Mouse (Mus musculus) left cerebral cortex, postnatal 14 days (tissue): ENCODE data around the gene Atp6v1d. TPM values are rescaled to one million over a fixed set of nuclear protein-coding genes. Genes with fewer than 3 reads are reported as not detected.

ENCODE experiments used
- DNase-seq, 2 experiments: peaks; one replicate each; pipeline ENCODE4 v3.0.0; 2021 to 2022; ENCODE audit warnings: low spot score in 2 of 2, mixed read lengths in 1 of 2
- intact Hi-C: fragments of 180-260 bp; cut with DNase I; formaldehyde crosslinking; loops from one replicate; pipeline ENCODE4 v1.15.1; 2025
- long read RNA-seq, 2 experiments: library from polyadenylated mRNA; stranded (forward); transcript quantifications; one replicate each; pipeline ENCODE4 v2.0.0; 2021
- total RNA-seq, 2 experiments: library from RNA; stranded (reverse); gene quantifications; 2 replicates each; pipeline ENCODE4 v1.2.3; 2021

The Atp6v1d gene
- 100 to 1,000 TPM; 251 to 257 TPM for total RNA-seq
- long read RNA-seq, experiment 1, transcript Atp6v1d-201 (9 exons, 3,667 nt) = major isoform, 440 of 472 reads
- long read RNA-seq, experiment 1, partial matches to known transcripts = 15 of 472 reads
- long read RNA-seq, experiment 1, other reads (novel, unspliced or antisense) = 17 of 472 reads
- long read RNA-seq, experiment 2, transcript Atp6v1d-201 (9 exons, 3,667 nt) = major isoform, 297 of 312 reads
- long read RNA-seq, experiment 2, partial matches to known transcripts = 5 of 312 reads
- long read RNA-seq, experiment 2, other reads (novel, unspliced or antisense) = 10 of 312 reads

GRCm38 (mm10) chr12:78861496-78862253 is at the start of gene Atp6v1d, which contains the start of gene Eif2s1:
Gene Atp6v1d (minus strand): TSS chr12:78861638.
Gene Eif2s1 (plus strand): TSS chr12:78861819.
- DNase-seq = peak; percentile 99
- intact Hi-C loops = no loop called here

GRCm38 (mm10) chr12:78910684-78911461 is 49.4 kb upstream of the Atp6v1d start:
- DNase-seq = no peak
- intact Hi-C loops = no loop called here

GRCm38 (mm10) chr12:78908081-78908605 is 46.7 kb upstream of the Atp6v1d start:
- intact Hi-C loops = no loop called here
- no peak for DNase-seq

DNA sequence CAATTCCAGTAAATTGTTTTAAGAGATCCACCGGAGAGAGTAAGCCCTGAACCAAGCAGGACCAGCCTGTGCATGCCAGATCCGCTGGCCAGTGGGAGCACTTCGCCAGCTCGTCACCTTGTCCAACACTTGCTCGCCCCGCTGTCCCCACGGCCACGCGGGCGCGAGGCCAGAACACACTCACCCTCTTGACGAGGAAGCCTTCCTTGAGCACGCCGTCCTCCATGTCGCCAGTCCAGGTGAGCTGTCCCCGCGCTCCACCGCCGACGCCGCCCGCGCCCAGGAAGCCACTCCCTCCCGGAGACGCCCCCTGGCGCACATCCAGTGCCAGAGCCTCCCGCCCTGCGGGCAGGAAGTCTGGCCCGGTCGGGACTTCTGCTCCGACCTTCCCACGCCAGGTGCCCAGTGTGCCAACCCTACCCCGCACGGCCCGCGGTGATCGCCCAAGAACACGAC is 45.3 kb upstream of the Atp6v1d start, which contains the start of gene Plek2:
TSS of gene Plek2 (minus strand) at position 258 of the 456 bp plus-strand sequence.
- intact Hi-C loops = no loop called here

GRCm38 (mm10) chr12:78904499-78904898 is 43.1 kb upstream of the Atp6v1d start:
- intact Hi-C loops = no loop called here
- DNase-seq = no peak

More for the DNA sequence above, 45.3 kb upstream of the Atp6v1d start, which contains the start of gene Plek2:
- no peak for DNase-seq

- intact Hi-C loops = no loop called here
- DNase-seq = no peak
Measured at GRCm38 (mm10) chr12:78903313-78903712, 41.9 kb upstream of the Atp6v1d start.

- intact Hi-C loops = no loop called here
- DNase-seq = no peak
Measured at GRCm38 (mm10) chr12:78901467-78901866, 40.0 kb upstream of the Atp6v1d start.

GRCm38 (mm10) chr12:78897861-78898260 is 36.4 kb upstream of the Atp6v1d start:
- DNase-seq = no peak
- intact Hi-C loops = no loop called here

- no peak for DNase-seq
- intact Hi-C loops = no loop called here
Measured at GRCm38 (mm10) chr12:78891149-78891548, 29.7 kb upstream of the Atp6v1d start.

DNA sequence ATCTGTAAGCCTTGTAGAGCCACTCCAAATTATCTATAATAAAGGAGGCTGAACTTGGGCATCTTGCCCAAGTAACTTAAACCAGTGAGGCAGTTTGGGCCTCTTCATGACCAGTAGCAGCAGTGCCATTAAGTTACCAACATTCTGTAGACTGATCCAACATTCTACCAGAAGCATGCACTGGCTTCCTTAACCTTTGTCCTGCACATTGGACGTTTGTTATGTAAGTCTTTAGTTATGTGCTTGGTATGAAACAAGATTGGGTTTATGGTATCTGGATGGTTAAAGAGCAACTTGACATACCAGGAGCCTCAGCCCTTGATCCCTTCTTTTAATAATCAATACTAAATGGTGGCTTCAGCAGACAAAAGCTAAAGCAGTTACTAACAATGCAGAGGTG is 28.6 kb upstream of the Atp6v1d start:
- no peak for DNase-seq
- intact Hi-C loops = no loop called here

DNA sequence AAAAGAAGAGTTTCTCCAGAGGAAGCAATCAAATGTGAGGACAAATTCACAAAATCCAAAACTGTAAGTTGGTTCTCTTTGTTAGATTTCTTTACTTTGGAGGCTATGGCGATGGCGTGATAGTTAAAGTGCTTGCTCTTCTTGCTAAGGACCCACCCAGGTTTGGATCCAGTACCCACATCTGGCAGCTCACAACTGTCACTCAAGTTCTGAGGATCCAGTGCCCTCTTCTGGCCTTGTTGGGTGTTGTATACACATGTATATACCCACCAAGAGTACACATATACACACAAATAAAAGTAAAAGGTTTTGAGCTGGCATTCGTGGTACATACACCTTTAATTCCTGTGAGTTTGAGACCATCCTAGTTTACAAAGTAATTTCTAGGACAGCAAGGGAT is 13.1 kb upstream of the Atp6v1d start:
- intact Hi-C loops = loop anchor here (10.0 kb wide), 1 partner anchor 390 kb away; no protein-coding TSS in a partner anchor

DNA sequence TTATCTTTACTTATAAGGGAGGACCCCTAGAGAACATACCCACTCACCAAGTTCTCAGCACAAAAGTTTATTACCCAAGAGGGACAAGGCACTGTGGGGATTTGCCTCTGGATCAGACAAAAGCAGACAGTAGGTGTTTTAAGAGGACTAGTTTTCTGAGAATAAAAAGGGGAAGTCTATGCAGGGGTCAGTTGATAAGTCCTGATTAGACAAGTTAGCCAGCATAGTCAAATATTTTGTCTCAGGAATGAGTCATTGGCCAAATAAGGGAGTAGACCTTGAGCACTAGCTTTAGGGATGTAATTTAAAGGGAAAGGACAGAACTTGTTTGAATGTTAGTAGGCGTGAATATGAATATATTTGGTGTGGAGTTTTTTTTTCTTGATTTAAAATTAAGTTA is 6.7 kb upstream of the Atp6v1d start:
- DNase-seq = no peak
- intact Hi-C loops = no loop called here

More for the DNA sequence above, 13.1 kb upstream of the Atp6v1d start:
- no peak for DNase-seq

DNA sequence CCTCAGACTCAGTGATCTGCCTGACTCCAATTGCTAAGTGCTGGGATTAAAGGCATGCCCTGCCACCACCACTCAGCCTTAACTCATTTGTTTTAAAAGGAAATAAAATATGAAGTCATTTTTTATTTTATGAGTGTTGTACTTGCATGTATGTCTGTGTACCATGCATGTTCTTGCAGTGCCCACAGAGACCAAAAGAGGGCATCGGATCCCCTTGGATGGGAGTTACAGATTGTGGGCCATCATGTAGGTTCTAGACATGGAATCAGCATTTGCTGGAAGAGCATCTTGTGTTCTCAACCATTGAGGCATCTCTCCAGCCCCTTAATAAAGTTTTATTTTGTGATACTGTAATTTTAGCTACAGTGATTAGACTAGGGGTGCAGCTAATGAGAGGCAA is 4.0 kb upstream of the Atp6v1d start:
- intact Hi-C loops = no loop called here
- peak in 1 of 2 experiments; percentile 30 for DNase-seq

GRCm38 (mm10) chr12:78862254-78862730 is 854 bp upstream of the Atp6v1d start:
- intact Hi-C loops = no loop called here
- DNase-seq = no peak

- intact Hi-C loops = no loop called here
- DNase-seq = no peak
Measured at GRCm38 (mm10) chr12:78860921-78861495, 430 bp downstream of the Atp6v1d start.

GRCm38 (mm10) chr12:78848246-78848645 is 13.2 kb downstream of the Atp6v1d start:
- no peak for DNase-seq
- intact Hi-C loops = no loop called here

GRCm38 (mm10) chr12:78842429-78842828 is 19.0 kb downstream of the Atp6v1d start:
- intact Hi-C loops = no loop called here
- DNase-seq = no peak

- DNase-seq = peak in 1 of 2 experiments; percentile 15
- intact Hi-C loops = no loop called here
Measured at GRCm38 (mm10) chr12:78839906-78840305, 21.5 kb downstream of the Atp6v1d start.

DNA sequence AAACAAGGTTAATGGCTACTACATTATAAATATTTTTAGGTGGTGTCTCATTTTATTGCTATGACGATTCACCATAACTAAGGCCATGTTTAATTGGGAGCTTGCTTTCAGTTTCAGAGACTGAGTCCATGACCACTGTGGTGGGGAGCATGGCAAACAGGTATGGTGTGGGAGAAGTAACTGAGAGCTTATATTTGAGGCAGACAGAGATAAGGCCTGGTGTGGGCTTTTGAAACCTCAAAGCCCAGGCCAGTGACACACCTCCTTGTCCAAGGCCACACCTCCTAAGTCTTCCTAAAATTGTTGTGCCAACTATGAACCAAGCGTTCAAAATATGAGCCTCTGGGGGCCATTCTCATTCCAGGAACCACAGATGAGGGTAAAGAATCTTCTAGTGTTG is 26.9 kb downstream of the Atp6v1d start:
- intact Hi-C loops = no loop called here
- no peak for DNase-seq
